Mouse (Mus musculus): Measurements from ENCODE around the gene Tmem86b. TPM values are rescaled to one million over a fixed set of nuclear protein-coding genes. Genes with fewer than 3 reads are reported as not detected.

The Tmem86b gene
- total RNA-seq, 1 experiment from 2014 or later = 22.0 TPM

- peak; percentile 81 to 90 for ATAC-seq (replicated peaks in 1 of 2; ENCODE audit: insufficient read depth in 1 of 2, low FRiP score in 2 of 2, low TSS enrichment in 1 of 2, low read depth in 1 of 2, poor library complexity in 2 of 2, severe bottlenecking in 2 of 2)
Measured at GRCm38 (mm10) chr7:4613740-4614403, 17.4 kb downstream of the Tmem86b start.

GRCm38 (mm10) chr7:4612956-4613355, 18.3 kb downstream of the Tmem86b start:
- ATAC-seq (replicated peaks in 1 of 2; ENCODE audit: insufficient read depth in 1 of 2, low FRiP score in 2 of 2, low TSS enrichment in 1 of 2, low read depth in 1 of 2, poor library complexity in 2 of 2, severe bottlenecking in 2 of 2) = no peak

GRCm38 (mm10) chr7:4612386-4612785, 18.8 kb downstream of the Tmem86b start:
- ATAC-seq (replicated peaks in 1 of 2; ENCODE audit: insufficient read depth in 1 of 2, low FRiP score in 2 of 2, low TSS enrichment in 1 of 2, low read depth in 1 of 2, poor library complexity in 2 of 2, severe bottlenecking in 2 of 2) = no peak

GRCm38 (mm10) chr7:4611921-4612341, 19.3 kb downstream of the Tmem86b start:
- no peak for ATAC-seq (replicated peaks in 1 of 2; ENCODE audit: insufficient read depth in 1 of 2, low FRiP score in 2 of 2, low TSS enrichment in 1 of 2, low read depth in 1 of 2, poor library complexity in 2 of 2, severe bottlenecking in 2 of 2)

- ATAC-seq (replicated peaks in 1 of 2; ENCODE audit: insufficient read depth in 1 of 2, low FRiP score in 2 of 2, low TSS enrichment in 1 of 2, low read depth in 1 of 2, poor library complexity in 2 of 2, severe bottlenecking in 2 of 2) = no peak
Measured at GRCm38 (mm10) chr7:4611511-4611910, 19.7 kb downstream of the Tmem86b start.

GRCm38 (mm10) chr7:4608002-4608401, 23.2 kb downstream of the Tmem86b start:
- no peak for ATAC-seq (replicated peaks in 1 of 2; ENCODE audit: insufficient read depth in 1 of 2, low FRiP score in 2 of 2, low TSS enrichment in 1 of 2, low read depth in 1 of 2, poor library complexity in 2 of 2, severe bottlenecking in 2 of 2)

GRCm38 (mm10) chr7:4603873-4604272, 27.3 kb downstream of the Tmem86b start, which contains the start of gene Ptprh:
Gene Ptprh (minus strand): TSS chr7:4604041.
- ATAC-seq (replicated peaks in 1 of 2; ENCODE audit: insufficient read depth in 1 of 2, low FRiP score in 2 of 2, low TSS enrichment in 1 of 2, low read depth in 1 of 2, poor library complexity in 2 of 2, severe bottlenecking in 2 of 2) = no peak

- no peak for ATAC-seq (replicated peaks in 1 of 2; ENCODE audit: insufficient read depth in 1 of 2, low FRiP score in 2 of 2, low TSS enrichment in 1 of 2, low read depth in 1 of 2, poor library complexity in 2 of 2, severe bottlenecking in 2 of 2)
Measured at GRCm38 (mm10) chr7:4602969-4603368, 28.3 kb downstream of the Tmem86b start.

GRCm38 (mm10) chr7:4597046-4597445, 34.2 kb downstream of the Tmem86b start:
- peak; percentile 62 to 83 for ATAC-seq (replicated peaks in 1 of 2; ENCODE audit: insufficient read depth in 1 of 2, low FRiP score in 2 of 2, low TSS enrichment in 1 of 2, low read depth in 1 of 2, poor library complexity in 2 of 2, severe bottlenecking in 2 of 2)

GRCm38 (mm10) chr7:4581481-4581880, 49.7 kb downstream of the Tmem86b start:
- peak; percentile 72 to 86 for ATAC-seq (replicated peaks in 1 of 2; ENCODE audit: insufficient read depth in 1 of 2, low FRiP score in 2 of 2, low TSS enrichment in 1 of 2, low read depth in 1 of 2, poor library complexity in 2 of 2, severe bottlenecking in 2 of 2)

Other genes with a start within 250 kb of the Tmem86b start
- not detected in 2 replicates for gene Gp6, start 233.7 kb downstream of the Tmem86b start, total RNA-seq (2017)
- 14.4 and 25.2 TPM in 2 replicates for gene Rdh13, start 185.8 kb downstream of the Tmem86b start, total RNA-seq (2017)
- 5.1 and 17.1 TPM in 2 replicates for gene Eps8l1, start 170.7 kb downstream of the Tmem86b start, total RNA-seq (2017)
- 134 and 190 TPM in 2 replicates for gene Ppp1r12c, start 129.7 kb downstream of the Tmem86b start, total RNA-seq (2017)
- 8.2 and 11.1 TPM in 2 replicates for gene Tnnt1, start 115.0 kb downstream of the Tmem86b start, total RNA-seq (2017)
- 7.0 and 7.1 TPM in 2 replicates for gene Tnni3, start 107.2 kb downstream of the Tmem86b start, total RNA-seq (2017)
- gene Dnaaf3, start 99.0 kb downstream of the Tmem86b start, total RNA-seq (2017) = 2.4 and 2.6 TPM in 2 replicates
- gene Syt5, start 83.9 kb downstream of the Tmem86b start, total RNA-seq (2017) = 1.0 TPM in 1 of 2 replicates, not detected in the other
- not detected in 2 replicates for gene Ptprh, start 27.4 kb downstream of the Tmem86b start, total RNA-seq (2017)
- 155 and 186 TPM in 2 replicates for gene Ppp6r1, start 27.6 kb upstream of the Tmem86b start, total RNA-seq (2017)
- 19.0 and 25.2 TPM in 2 replicates for gene Hspbp1, start 53.6 kb upstream of the Tmem86b start, total RNA-seq (2017)
- gene Brsk1, start 59.2 kb upstream of the Tmem86b start, total RNA-seq (2017) = 0.20 and 2.6 TPM in 2 replicates
- gene Tmem150b, start 93.8 kb upstream of the Tmem86b start, total RNA-seq (2017) = 5.0 and 7.3 TPM in 2 replicates
- 40.6 and 46.4 TPM in 2 replicates for gene Kmt5c, start 108.7 kb upstream of the Tmem86b start, total RNA-seq (2017)
- gene Cox6b2, start 121.7 kb upstream of the Tmem86b start, total RNA-seq (2017) = 14.1 and 53.9 TPM in 2 replicates
- gene Fam71e2, start 139.9 kb upstream of the Tmem86b start, total RNA-seq (2017) = not detected in 2 replicates
- 0.25 and 0.74 TPM in 2 replicates for gene Il11, start 151.4 kb upstream of the Tmem86b start, total RNA-seq (2017)
- gene Tmem190, start 151.5 kb upstream of the Tmem86b start, total RNA-seq (2017) = 1.3 TPM in 1 of 2 replicates, not detected in the other
- 9.3 and 19.0 TPM in 2 replicates for gene Tmem238, start 158.2 kb upstream of the Tmem86b start, total RNA-seq (2017)
- gene Rpl28, start 161.5 kb upstream of the Tmem86b start, total RNA-seq (2017) = 736 and 741 TPM in 2 replicates
- gene Ube2s, start 181.2 kb upstream of the Tmem86b start, total RNA-seq (2017) = 137 and 174 TPM in 2 replicates
- 0.06 and 0.45 TPM in 2 replicates for gene Shisa7, start 213.3 kb upstream of the Tmem86b start, total RNA-seq (2017)
- gene Isoc2b, start 238.8 kb upstream of the Tmem86b start, total RNA-seq (2017) = 59.8 and 69.7 TPM in 2 replicates
- gene Isoc2a, start 245.7 kb upstream of the Tmem86b start, total RNA-seq (2017) = 7.1 and 9.0 TPM in 2 replicates